Mouse (Mus musculus) megakaryocyte, embryonic 14.5 days (primary cell): ENCODE data around the gene Ube2f.

Experiments used
- FLI1 ChIP-seq: IDR thresholded peaks from 2 replicates; pipeline ENCODE4 v1.6.1; 2012; ENCODE audit warnings: low read length, inconsistent platforms, mixed read lengths
- GATA1 ChIP-seq: IDR thresholded peaks from 3 replicates; pipeline ENCODE4 v1.6.1; 2012; ENCODE audit warnings: mixed read lengths, low read length, inconsistent platforms, borderline replicate concordance

GRCm38 (mm10) chr1:91226562-91226961 is 23.5 kb upstream of the Ube2f start:
- no peak for TF ChIP-seq GATA1
- no peak for TF ChIP-seq FLI1
